Mouse (Mus musculus) erythroblast, embryonic 14.5 days (primary cell): ENCODE results near the gene St3gal3.

Experiments used
- GATA1 ChIP-seq: IDR thresholded peaks from 2 replicates; pipeline ENCODE4 v1.6.1; 2012; ENCODE audit warnings: low read length, inconsistent platforms, mixed read lengths
- TAL1 ChIP-seq: IDR thresholded peaks from 3 replicates; pipeline ENCODE4 v1.6.1; 2012; ENCODE audit warnings: low read length, inconsistent platforms, mixed read lengths

- TF ChIP-seq GATA1 (no peak), TAL1 (no peak)
These were observed 218.3 kb downstream of the St3gal3 start for GRCm38 (mm10) chr4:117916386-117916785.
